ENCODE assay signal across 12 mouse cellular contexts in the genomic region with DNA sequence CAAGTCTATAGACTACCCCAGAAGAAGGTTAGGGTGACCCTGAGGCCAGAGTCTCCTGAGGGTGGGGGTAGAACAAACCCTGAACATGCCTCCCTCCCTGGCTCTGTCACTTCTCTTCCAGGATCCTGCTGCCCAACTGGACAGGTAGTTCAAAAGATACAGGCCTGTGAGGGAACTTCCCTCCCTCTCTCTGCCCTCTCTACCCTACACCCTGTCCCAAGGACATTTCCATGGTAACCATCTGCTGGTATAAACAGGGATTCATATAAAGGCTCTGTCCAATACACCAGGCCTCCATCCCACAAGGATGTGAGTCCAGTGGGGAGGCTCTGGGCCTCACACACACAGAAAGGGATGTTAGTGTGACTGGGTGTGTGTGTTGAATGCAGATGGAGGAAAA. TPM values are rescaled to one million over a fixed set of nuclear protein-coding genes. Genes with fewer than 3 reads are reported as not detected.
DNase-seq lines count a peak whose midpoint lies in the region; ATAC-seq lines count a peak whose summit lies in the region.
"Had no signal": no experiment of that assay in that cellular context is flagged by ENCODE, and none has a peak within 500 bp of the region (broad histone marks: within the 10 kb centered on the region; RNA-seq: fewer than 3 reads in every experiment).

No protein-coding gene starts in this region.

- 0 out of 2 replicates have a peak, but pooled peaks have one; percentile 22 for ATAC-seq in embryonic facial prominence, embryonic 12.5 days (ENCODE audit: insufficient number of reproducible peaks, insufficient read depth, low FRiP score, low TSS enrichment)
- peak; percentile 39 for ATAC-seq in hindbrain, embryonic 11.5 days (ENCODE audit: low FRiP score)
- ATAC-seq in midbrain, embryonic 15.5 days (replicated peaks) = peak; percentile 51; the same call in 1 of the 2 replicates
- ATAC-seq: intestine, postnatal 0 days had no signal

- H3K36me3 ChIP-seq in embryonic facial prominence, embryonic 12.5 days = no peaks in the 10 kb centered on the region
- H3K36me3 ChIP-seq in hindbrain, embryonic 11.5 days (ENCODE audit: control insufficient read depth, insufficient read depth, low read length) = no peaks in the 10 kb centered on the region
- H3K36me3 ChIP-seq in midbrain, embryonic 15.5 days (replicated peaks) = no peaks in the 10 kb centered on the region

- DNase-seq in kidney, postnatal 14 days = peak; percentile 13
- no peak for DNase-seq in kidney, adult 18-20 months
- DNase-seq in hindbrain, embryonic 11.5 days (ENCODE audit: low spot score) = no peak
- DNase-seq in left cerebral cortex, postnatal 14 days (ENCODE audit: low spot score in 2 of 2) = no peak
- no peak for DNase-seq in layer of hippocampus, postnatal 14 days (ENCODE audit: low spot score in 2 of 2)
- DNase-seq: layer of hippocampus, adult 9-11 months; lung, embryonic 14.5 days had no signal

- H3K9ac ChIP-seq in embryonic facial prominence, embryonic 12.5 days = no peak overlapping the region
- no peak overlapping the region for H3K9ac ChIP-seq in hindbrain, embryonic 11.5 days (ENCODE audit: low read depth, low read length)
- H3K9ac ChIP-seq in midbrain, embryonic 15.5 days = no peak overlapping the region
- H3K9ac ChIP-seq: lung, embryonic 14.5 days had no signal

- no peak overlapping the region for H3K27ac ChIP-seq in embryonic facial prominence, embryonic 12.5 days
- H3K27ac ChIP-seq in hindbrain, embryonic 11.5 days (ENCODE audit: low read depth, low read length) = peak overlapping the region; percentile 8
- H3K27ac ChIP-seq in midbrain, embryonic 15.5 days = peak overlapping the region; percentile 53

- no peaks in the 10 kb centered on the region for H3K9me3 ChIP-seq in embryonic facial prominence, embryonic 12.5 days
- no peaks in the 10 kb centered on the region for H3K9me3 ChIP-seq in hindbrain, embryonic 11.5 days (ENCODE audit: control insufficient read depth, low read length)
- H3K9me3 ChIP-seq in midbrain, embryonic 15.5 days = no peaks in the 10 kb centered on the region

- peaks cover 39% of the 10 kb centered on the region for H3K27me3 ChIP-seq in embryonic facial prominence, embryonic 12.5 days
- H3K27me3 ChIP-seq in hindbrain, embryonic 11.5 days (ENCODE audit: control insufficient read depth, insufficient read depth, low read length) = peaks cover 4% of the 10 kb centered on the region; the same call in 1 of the 2 replicates
- no peaks in the 10 kb centered on the region for H3K27me3 ChIP-seq in midbrain, embryonic 15.5 days (replicated peaks)

- H3K4me3 ChIP-seq in embryonic facial prominence, embryonic 12.5 days = no peak overlapping the region
- H3K4me3 ChIP-seq in hindbrain, embryonic 11.5 days (ENCODE audit: low read depth, low read length) = no peak overlapping the region
- no peak overlapping the region for H3K4me3 ChIP-seq in midbrain, embryonic 15.5 days

- H3K4me2 ChIP-seq in embryonic facial prominence, embryonic 12.5 days (replicated peaks) = no peak overlapping the region
- no peak overlapping the region for H3K4me2 ChIP-seq in hindbrain, embryonic 11.5 days (replicated peaks; ENCODE audit: low read depth, low read length)
- H3K4me2 ChIP-seq in midbrain, embryonic 15.5 days = no peak overlapping the region
- H3K4me2 ChIP-seq: lung, embryonic 14.5 days had no signal

- H3K4me1 ChIP-seq in embryonic facial prominence, embryonic 12.5 days = peaks cover 20% of the 10 kb centered on the region
- peaks cover 14% of the 10 kb centered on the region for H3K4me1 ChIP-seq in hindbrain, embryonic 11.5 days (replicated peaks; ENCODE audit: control insufficient read depth, insufficient read depth, low read length)
- H3K4me1 ChIP-seq in midbrain, embryonic 15.5 days = peaks cover 47% of the 10 kb centered on the region

- intact Hi-C loops in left cerebral cortex, postnatal 14 days (cut with DNase I) = no loop called here

RNA-seq across cellular contexts. Expression of a gene that starts 1.0 kb away (rescaled TPM):
- polyA plus RNA-seq in embryonic facial prominence, embryonic 12.5 days (2016; fragmentation: Nextera tagmentation; extraction: Ambion mirVana) = 5.5 and 7.1 TPM in 2 replicates
- polyA plus RNA-seq in hindbrain, embryonic 11.5 days (2014; fragmentation: Nextera tagmentation; extraction: Ambion mirVana) = 45.0 and 54.1 TPM in 2 replicates
- 46.3 and 55.9 TPM in 2 replicates for polyA plus RNA-seq in midbrain, embryonic 15.5 days (2015; fragmentation: Nextera tagmentation; extraction: Ambion mirVana)
- total RNA-seq in left cerebral cortex, postnatal 14 days (2021) = 10 to 100 TPM; 34.3 to 41.3 TPM
- 10 to 100 TPM; 17.9 to 29.9 TPM for total RNA-seq in layer of hippocampus, postnatal 14 days (2021)
- total RNA-seq: granulocyte monocyte progenitor cell, adult 5-6 weeks; megakaryocyte, adult 5-6 weeks had no signal

RNA-seq across cellular contexts. Expression of a gene that starts 56.0 kb away (rescaled TPM):
- polyA plus RNA-seq in embryonic facial prominence, embryonic 12.5 days (2016; fragmentation: Nextera tagmentation; extraction: Ambion mirVana) = 1.3 and 1.7 TPM in 2 replicates
- 0.56 and 0.78 TPM in 2 replicates for polyA plus RNA-seq in hindbrain, embryonic 11.5 days (2014; fragmentation: Nextera tagmentation; extraction: Ambion mirVana)
- 0.11 and 0.22 TPM in 2 replicates for polyA plus RNA-seq in midbrain, embryonic 15.5 days (2015; fragmentation: Nextera tagmentation; extraction: Ambion mirVana)
- 1 to 10 TPM; 1.6 to 2.4 TPM for total RNA-seq in left cerebral cortex, postnatal 14 days (2021)
- 1 to 10 TPM; 1.5 to 2.6 TPM for total RNA-seq in layer of hippocampus, postnatal 14 days (2021)
